Mouse (Mus musculus) stomach, postnatal 0 days (tissue): ENCODE measurements around the gene Snx9.

Source experiments
- CTCF ChIP-seq: IDR thresholded peaks from 2 replicates; pipeline ENCODE4 v1.5.1; 2016; ENCODE audit warnings: antibody characterized with exemption, low read depth, mild to moderate bottlenecking, moderate library complexity
- EP300 ChIP-seq: optimal IDR thresholded peaks from 2 replicates; pipeline ENCODE3; 2016; ENCODE audit warnings: antibody characterized with exemption

DNA sequence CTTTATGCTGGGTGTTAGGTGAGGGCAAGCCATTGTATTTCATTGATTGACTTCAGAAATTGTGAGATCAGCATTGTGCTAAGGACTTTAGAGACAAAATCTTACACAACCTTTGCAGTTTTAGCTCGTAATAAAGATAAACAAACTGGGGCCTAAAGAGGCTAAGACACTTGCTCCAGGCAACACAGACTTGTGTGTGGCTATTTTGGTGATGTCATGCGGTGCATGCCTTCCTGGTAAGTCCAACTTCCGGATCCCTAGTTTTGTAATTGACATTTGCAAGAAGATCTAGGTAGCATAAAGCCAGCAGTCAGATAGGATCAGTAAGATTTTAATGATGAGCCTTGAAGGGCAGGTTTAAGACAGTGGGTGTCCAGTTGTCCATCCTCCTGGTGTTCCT, 101.0 kb downstream of the Snx9 start:
- no peak for TF ChIP-seq EP300
- TF ChIP-seq CTCF = no peak
